Mouse (Mus musculus) cerebellum, adult (tissue): ENCODE results near the gene Atp2a3.

Experiments used
- ATAC-seq: cut with Nextera tagmentation; 2 replicates; pipeline ENCODE4 v1.9.2; 2017; ENCODE audit warnings: mild to moderate bottlenecking, moderate library complexity, mixed read lengths; ENCODE audit not compliant: insufficient number of reproducible peaks, low FRiP score, low TSS enrichment

Gene Atp2a3

DNA sequence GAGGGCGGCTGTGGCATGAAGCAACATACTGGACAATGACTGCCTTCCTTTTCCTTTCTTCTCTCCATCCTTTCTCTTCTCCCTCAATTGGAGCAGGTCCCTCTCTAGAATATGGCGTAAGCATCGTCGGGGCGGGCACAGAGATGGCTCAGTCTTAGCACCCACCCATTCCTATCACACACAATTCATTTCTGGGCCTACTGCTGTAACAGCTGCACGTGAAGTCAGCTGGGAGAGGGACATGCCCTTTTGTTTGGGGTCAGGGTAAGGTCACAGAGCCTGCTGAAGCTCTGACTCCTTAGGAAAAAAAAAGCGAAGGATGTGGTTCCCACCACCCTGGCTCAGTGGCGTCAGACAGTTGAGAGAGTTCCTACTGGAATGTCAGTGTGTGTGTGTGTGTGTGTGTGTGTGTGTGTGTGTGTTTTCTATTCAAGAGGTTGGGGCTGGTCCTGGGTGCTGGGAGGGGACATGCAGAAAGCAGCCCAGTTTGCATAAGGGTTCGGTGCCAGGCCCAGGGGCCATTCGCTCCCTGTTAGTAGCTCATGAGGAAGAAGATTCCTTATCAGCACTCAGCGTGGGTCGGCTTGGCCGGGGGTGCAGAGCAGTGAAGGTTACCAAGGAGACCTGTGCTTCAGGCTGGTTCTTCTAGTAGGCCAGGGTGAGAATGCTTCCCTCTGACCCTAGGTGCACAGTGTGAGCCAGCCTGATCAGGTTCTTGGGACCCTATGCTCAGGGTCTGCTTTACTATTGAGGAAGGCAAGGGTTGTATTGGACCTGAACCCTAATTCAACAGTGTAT, 36.8 kb downstream of the Atp2a3 start:
- no peak for ATAC-seq

DNA sequence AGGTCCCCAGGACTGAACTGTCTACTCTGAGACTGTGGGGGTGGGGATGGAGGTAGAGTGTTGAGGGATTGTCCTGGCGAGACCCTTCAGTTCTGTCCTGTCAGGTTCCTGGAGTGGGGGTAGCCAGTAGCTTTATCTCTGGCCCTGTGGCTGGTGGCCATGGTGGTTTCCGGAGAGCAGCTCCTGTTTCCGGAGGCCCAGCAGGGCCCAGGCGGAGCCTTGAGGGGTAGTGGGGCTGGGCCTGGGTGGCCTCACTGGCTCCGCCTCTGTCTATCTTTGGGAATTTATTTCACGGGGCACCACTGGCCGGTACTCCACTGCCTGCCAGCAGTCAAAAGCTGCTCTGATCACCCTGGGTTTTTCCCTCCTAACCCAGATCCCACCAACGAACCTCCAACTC, 37.8 kb downstream of the Atp2a3 start, which contains the start of gene P2rx1:
TSS of gene P2rx1 (plus strand) at position 333 of the 400 bp plus-strand sequence.
- no peak for ATAC-seq

DNA sequence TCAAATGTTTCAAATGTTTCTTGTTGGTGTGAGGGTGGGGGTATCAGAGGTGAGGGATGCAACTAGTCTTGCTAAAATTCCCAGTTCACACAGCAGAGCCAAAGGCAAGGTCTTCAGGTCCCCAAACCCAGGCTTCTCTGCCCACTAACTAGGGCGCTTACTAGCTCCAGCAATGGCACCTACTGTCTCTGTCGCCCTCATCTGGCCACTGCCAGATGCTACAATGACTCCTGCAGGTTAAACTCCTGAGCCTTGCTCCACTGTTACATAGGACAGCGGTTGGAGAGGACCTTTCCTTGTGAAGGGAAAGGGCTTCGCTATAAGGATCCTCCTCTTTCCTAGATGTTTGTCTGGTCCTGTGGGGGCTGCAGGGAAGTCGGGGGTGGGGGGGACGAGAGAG, 40.1 kb downstream of the Atp2a3 start:
- no peak for ATAC-seq

DNA sequence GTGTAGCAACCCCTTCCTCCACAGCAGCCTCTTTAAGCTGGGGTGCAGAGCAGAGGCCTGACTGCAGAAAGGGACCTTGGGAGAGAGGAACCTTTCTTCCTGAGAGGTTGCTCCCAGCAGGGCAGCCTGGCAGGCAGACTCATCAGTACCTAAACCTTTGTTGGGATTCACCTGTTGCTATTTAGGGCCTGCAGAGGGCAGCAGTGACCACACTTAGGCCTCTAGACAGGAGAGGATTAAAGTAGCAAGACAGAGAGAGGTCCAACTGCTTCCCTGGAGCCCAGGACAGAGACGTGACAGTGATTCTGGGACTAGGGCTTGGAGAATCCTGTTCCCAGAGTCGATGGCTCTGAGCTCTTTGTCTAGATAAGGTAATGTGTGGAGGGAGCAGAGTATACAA, 45.4 kb downstream of the Atp2a3 start:
- peak; percentile 62; the same call in 1 of the 2 replicates for ATAC-seq

DNA sequence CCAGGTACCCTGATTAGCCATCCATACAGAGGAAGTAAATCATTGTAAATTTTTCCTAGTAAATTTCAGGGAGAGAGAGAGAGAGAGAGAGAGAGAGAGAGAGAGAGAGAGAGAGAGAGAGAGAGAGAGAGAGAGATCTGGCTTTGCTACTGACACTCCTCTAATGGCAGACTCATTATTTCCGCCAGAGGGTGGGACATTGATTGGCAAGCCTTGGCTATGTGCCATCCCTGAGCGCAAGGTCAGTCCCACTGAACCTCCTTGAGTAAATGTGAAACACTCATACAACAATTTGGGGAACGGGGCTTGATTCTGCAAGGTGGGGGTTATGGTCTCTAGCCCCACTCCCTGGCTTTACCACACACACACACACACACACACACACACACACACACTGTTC, 46.1 kb downstream of the Atp2a3 start:
- ATAC-seq, result no peak

DNA sequence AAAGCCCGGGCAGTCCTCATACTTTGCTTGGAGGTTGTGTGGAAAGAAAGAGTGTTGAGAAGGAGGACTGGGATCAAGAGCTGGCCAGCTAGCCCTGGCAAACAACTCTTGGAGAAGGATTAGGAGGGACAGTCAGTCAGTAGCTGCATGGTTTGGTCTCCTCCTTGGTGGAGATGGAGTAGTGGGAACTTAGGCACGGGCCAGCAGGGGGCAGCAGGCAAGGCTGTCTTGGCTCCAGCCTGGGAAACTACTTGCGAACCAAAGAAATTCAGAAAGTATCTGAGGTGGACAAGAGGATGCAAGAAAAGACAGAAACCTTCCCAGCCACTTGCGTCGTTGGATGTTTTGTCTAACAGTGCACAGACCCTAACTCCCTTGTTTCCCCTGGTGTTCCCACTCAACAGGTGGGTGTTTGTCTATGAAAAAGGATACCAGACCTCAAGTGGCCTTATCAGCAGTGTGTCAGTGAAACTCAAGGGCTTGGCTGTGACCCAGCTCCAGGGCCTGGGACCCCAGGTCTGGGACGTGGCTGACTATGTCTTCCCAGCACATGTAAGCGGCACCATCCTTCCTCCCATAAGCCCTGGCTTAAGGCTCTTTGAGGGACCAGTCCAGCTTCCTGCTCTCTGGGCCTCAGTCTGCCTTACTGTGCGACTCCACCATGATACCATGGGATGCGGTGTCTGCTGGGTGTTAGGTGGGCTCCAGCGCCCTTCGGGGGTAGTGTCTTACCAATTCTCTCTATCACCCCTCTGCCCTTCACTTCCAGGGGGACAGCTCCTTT, 46.9 kb downstream of the Atp2a3 start:
- ATAC-seq, result no peak

DNA sequence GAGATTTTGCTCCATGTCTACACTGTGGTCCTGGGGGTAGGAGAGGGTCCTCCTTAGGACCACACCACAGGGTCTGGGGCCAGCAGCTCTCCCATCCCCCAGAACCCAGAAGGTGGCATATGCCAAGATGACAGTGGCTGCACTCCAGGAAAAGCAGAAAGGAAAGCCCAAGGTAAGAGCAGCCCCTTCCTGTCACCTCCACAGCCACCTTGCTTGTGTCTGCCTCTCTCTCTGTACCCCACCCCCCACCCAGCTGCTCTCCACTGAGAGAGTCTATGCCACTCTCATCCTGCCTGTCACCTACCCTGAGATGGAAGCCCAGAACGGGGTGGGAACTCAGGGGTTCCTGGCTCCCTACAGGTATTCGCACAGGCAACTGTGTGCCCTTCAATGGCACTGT, 47.9 kb downstream of the Atp2a3 start:
- ATAC-seq, result no peak

DNA sequence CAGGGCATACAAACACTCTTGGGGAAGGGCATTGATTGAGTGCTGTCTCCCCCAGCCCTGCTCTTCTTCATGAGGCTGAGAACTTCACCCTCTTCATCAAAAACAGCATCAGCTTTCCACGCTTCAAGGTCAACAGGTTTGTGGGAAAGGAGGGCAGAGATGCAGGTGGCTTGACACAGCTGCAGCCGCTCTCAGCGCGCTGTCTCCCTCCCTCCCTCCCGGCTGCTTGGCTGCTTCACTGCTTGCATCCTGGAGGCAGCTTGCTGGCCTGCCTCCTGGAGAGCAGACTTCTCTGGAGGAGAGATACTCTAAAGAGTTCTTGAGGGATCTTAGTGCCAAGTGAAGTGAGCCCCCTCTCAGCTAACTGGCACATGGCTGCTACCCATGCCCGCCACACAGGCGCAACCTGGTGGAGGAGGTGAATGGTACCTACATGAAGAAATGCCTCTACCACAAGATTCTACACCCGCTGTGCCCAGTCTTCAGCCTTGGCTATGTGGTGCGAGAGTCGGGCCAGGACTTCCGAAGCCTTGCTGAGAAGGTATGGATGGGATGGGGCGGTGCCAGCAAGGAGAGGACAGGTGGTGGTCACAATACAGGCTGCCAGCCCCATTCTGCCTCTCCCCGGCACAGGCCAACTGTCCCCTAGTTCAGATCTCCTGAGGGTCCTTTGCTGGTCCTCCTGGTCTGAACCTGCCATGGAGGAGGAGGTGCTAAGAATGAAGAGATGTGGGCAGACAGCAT, 48.7 kb downstream of the Atp2a3 start:
- ATAC-seq, result no peak; the same call in 1 of the 2 replicates

DNA sequence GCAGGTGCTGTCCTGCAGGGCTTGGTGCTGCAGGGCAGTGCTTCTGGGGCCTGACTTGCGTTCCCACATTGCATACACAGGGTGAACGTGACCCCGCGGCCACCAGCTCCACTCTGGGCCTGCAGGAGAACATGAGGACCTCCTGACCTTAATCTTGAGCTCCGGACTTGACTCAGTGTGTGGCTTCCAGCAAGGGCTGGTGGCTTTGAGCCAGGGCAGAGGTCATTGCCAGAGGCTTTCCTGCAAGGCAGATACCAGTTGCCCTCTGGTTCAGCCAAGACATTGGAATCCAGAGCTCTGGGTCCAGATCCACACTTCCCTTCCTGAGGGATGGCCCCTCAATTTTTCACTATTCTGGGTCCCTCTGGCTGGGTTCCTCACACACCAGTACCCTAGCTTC, 53.0 kb downstream of the Atp2a3 start:
- no peak for ATAC-seq

DNA sequence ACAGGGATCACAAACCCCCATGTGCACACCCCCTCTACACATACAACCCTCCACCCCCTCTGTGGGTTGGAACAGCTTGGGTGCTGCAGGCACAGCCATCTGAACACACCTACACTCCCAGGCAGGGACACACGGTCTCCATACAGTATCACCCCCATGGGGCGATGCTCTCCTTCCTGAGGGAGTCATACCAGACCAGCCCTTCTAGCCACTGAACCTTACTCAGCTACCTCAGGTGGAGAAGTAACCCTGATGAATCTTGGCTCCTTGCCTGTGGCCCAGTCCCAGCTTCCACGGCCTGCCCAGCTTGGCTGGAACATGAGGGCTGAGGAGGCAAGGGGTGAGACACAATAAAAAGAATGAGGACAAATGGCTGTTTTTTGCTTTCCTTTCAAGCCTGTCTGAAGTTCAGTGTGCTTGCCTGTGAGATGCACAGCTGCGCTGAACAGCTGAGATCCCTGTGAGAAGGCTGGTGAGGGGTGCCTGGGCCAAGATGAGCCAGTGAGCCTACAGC, 53.9 kb downstream of the Atp2a3 start:
- no peak for ATAC-seq

DNA sequence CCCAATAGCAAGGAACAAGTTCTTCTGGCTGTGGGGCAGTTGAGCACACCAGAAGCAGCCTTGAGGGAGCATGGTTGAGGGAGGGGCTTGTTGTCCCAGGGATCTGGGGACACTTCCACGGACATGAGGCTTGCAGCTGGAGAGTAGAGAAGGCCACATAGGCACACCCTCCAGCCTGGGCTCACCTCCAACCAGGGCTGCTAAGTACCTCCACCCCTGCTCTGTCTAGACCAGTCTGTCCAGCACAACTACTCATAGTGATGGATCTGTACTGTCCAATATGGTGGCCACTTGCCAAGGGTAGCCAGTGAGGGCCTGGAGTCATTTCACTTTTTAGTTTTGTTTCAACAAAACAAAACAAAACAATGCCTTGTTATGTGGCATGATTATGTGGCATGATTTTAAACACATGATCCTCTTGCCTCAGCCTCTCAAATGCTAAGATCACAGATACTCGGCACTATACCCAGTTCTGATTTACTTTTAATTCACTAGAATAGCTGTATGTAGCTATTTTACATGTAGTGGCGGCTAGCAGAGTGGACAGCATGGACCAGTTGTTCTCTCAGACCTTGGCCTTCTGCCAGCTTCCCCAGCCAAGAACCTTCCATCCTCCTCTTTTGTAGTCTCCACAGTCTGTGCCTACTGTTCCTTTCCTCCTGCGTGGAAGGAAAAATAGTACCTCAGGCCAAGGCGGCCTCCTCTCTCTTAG, 54.6 kb downstream of the Atp2a3 start:
- no peak for ATAC-seq

DNA sequence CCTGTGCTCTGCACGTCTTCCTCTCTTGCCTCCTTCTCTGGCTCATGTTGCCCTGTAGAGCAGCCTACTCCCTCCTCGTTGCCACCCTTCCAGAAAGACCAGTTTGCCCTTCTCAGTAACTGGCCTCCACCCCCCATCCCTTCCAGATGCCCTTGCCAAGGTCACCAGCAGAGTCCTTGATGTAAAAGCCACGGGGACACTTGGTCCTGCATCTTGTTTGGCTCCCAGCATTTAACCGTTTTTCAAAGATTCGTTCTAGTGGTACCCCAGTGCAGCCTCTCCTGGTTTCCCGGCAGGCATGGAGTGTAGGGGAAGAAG, 55.1 kb downstream of the Atp2a3 start:
- no peak for ATAC-seq

DNA sequence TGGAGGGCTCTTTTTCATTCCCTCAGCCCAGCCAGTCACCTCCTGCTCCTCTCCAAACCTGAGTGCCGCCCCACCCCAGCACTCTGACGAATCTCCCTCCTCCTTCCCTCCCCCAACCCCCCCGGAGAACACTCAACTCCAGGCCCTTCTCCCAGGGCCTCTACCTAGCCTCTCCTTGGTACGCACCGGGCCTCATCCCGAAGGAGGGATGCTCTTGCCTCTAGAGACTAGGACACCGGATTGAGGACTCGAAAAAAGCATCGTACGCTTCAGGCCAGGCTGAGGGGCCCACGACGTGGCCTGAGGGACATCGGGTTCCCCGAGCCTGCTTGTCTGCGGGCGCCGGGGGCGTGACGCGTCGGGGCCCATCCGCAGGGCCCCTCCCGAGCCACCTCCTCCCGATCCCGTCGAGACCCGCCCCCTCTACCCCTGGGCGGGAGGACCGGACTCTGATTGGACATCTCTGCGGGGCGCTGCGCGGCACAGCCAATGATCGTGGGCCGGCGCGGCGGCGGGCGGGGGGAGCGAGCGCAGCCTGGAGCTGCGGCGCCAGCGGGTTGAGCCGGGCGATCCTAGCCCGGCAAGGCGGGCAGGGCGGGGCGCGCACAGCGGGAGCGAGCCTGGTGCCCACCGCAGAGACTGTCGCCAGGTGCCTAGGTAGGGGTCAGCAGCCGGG, 57.6 kb downstream of the Atp2a3 start, which contains the start of gene Camkk1:
TSS of gene Camkk1 (plus strand) at position 538 of the 676 bp plus-strand sequence.
- peak; percentile 79 for ATAC-seq

DNA sequence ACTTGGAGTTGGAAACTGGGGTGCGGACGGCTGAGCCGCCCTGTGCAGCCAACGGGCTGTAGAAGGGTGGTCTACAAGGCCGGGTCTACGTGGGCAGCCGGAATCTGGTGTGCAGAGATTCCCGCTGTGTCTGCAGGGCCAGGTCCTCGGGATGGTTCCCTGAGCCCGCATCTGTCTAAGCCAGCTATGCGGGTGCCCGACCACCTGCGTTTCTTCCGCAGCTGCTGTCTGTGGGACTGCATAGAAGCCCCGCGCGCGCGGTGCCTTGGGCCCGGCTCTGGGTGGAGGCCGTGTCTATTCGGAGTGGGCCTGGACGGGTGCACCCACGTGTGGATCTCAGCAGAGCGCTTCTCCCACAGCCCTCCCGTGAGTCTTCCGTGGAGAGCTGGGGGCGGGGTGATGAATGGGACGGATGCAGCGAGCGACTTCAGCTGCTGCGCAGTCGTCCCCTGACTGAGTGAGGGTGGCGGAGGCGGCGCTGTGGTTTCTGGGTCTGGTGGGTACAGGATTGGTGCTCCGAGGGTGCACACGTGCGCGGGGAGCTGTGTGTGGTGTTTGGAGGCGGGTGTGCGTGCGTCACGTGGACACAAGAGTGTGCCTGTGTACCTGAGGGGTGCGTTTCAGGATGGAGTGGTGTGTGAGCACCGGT, 58.3 kb downstream of the Atp2a3 start:
- peak; percentile 15; the same call in 1 of the 2 replicates for ATAC-seq

DNA sequence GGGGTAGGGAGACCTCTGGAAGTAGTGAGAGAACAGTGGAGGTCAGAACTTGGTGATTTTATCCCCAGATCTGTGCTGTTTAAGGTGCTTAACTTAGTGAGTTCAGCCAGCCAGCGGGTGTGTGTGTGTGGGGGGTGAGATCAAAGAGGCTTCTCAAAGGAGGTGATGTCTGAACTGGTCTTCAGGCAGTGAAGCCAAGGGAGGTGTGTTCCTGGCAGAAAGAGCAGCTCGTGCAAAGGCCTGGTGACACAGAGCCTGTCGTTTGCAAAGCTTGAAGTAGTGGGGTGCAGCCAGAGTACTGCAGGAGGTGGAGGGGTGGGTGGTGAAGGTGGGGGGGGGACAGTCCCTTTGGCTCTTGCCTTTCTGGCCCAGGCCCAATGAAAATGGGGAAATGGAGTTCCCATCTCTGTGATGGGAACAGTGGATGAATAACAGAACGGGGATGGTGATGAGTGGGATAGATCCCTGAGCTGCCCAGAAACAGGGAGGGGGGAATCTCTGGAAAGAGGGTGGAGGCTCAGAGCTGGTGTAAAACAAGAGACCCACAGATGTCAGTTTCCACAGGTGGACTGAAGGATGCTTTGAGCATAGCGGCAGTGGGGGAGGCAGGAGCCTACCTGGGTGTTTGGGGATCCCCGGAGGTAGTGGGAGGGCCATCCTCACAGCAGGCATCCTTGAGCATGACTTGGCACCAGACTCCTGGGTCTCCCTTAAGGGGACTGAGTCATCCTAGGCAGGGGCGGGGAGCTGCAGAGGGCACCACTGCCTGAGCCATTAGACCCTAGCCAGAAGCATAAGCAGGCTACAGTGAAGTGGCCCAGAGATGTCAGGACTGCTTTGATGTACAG, 60.2 kb downstream of the Atp2a3 start:
- no peak for ATAC-seq

DNA sequence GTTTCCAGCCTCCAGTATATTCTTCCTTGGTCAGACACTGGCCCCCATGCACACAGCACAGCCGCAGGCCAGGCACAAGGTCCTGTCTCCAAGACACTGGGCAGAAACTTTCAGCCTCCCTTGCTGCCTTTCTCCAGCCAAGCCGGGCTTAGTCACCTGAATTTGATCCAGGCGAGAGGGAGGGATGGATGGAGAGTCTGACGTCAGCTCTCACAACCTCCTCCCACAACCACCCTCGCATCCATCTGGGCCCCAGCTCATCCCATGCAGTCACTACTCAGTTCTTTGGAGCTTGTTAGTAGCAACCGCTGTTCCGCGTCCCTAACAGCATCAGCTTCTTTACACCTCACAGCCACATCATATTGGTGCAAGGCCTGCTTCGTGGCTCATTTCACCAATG, 62.1 kb downstream of the Atp2a3 start:
- peak; percentile 45; the same call in 1 of the 2 replicates for ATAC-seq

DNA sequence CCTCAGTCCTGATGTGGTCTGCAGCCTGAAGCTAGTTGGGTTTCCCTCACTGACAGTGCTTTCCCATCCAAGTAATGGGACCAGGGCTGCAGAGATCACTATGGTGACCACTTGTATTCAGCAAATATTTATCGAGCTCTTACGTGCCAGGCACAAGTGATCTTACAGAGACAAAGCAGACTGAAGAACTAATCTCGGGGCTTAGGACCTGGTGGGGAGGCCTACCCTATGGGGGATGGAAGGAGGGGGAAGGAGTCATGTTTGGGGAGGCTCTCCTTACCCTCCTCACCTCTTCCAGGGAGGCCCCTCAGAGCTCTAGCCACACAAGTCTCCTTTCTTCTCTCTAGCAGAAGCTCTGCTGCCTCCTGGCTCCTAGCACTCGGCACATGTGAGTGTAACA, 62.9 kb downstream of the Atp2a3 start:
- no peak for ATAC-seq

DNA sequence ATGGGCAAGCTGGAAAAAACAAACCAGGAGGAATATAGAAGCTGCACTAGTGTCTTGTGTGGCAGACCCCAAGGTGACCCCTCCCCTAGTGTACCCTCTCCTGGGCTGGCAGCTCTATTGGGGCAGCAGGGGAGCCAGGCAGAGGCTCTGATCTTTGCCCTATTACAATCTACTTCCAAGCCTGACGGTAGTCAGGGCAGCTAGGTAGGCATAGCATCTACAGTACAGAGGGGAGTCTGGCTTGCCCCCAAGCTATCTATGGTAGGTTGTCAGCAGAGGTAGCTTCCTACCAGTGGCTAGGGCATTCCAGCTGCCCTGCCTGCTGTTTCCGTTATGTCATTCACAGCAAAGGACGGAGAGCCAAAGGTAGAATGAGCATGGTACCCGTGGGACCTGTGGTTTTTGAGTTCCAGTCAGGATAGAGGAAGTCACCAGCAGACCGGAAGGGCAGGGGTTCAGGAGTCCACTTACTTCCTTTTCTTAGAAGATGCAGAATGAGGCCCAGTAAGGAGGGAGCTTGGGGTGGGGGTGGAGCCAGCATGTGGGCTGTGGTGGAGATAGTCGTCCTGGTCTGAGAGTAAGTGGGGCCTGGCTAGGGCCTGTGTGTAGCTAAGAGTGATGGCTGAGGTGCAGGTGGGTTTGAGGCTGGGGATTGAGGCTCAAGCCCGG, 63.4 kb downstream of the Atp2a3 start:
- ATAC-seq, result no peak
